Mouse (Mus musculus) C2C12 (cell line): ENCODE results near the gene Myom1. TPM values are rescaled to one million over a fixed set of nuclear protein-coding genes. Genes with fewer than 3 reads are reported as not detected.

ENCODE experiments used
- H3K27me3 ChIP-seq: one replicate; pipeline ENCODE4 v1.6.1; 2011; ENCODE audit not compliant: control insufficient read depth, insufficient read depth, insufficient read length
- H3K36me3 ChIP-seq: one replicate; pipeline ENCODE4 v1.6.1; 2011; ENCODE audit not compliant: control insufficient read depth, insufficient read depth
- H3K4me3 ChIP-seq: one replicate; pipeline ENCODE4 v1.5.1; 2011; ENCODE audit warnings: mild to moderate bottlenecking, control low read depth; ENCODE audit not compliant: poor library complexity, insufficient read depth, severe bottlenecking
- H3K79me2 ChIP-seq: one replicate; pipeline ENCODE4 v1.6.1; 2011; ENCODE audit not compliant: control insufficient read depth, insufficient read depth
- H3K79me3 ChIP-seq: one replicate; pipeline ENCODE4 v1.6.1; 2011; ENCODE audit warnings: low read depth, control low read depth
- H3ac ChIP-seq: one replicate; pipeline ENCODE3; 2011; ENCODE audit warnings: low read depth; ENCODE audit not compliant: control insufficient read depth, insufficient read length
- CEBPB ChIP-seq: IDR thresholded peaks from one replicate; pipeline ENCODE4 v1.6.1; 2011; ENCODE audit warnings: low read depth, mild to moderate bottlenecking, control low read depth, moderate library complexity
- CTCF ChIP-seq: IDR thresholded peaks from one replicate; pipeline ENCODE4 v1.5.1; 2011; ENCODE audit not compliant: control insufficient read depth, insufficient read depth, insufficient read length
- FOSL1 ChIP-seq: IDR thresholded peaks from one replicate; pipeline ENCODE4 v1.8.0; 2011; ENCODE audit warnings: mild to moderate bottlenecking, low read length; ENCODE audit not compliant: poor library complexity, insufficient read depth, severe bottlenecking
- MAX ChIP-seq: IDR thresholded peaks from one replicate; pipeline ENCODE4 v1.6.1; 2011; ENCODE audit warnings: mild to moderate bottlenecking, control low read depth
- MYOD1 ChIP-seq: IDR thresholded peaks from one replicate; pipeline ENCODE4 v1.6.1; 2011; ENCODE audit warnings: low read depth; ENCODE audit not compliant: control insufficient read depth, insufficient read length
- MYOG ChIP-seq: IDR thresholded peaks from one replicate; pipeline ENCODE4 v1.6.1; 2011; ENCODE audit not compliant: control insufficient read depth, insufficient read length; ENCODE audit errors: extremely low read depth
- USF1 ChIP-seq: IDR thresholded peaks from one replicate; pipeline ENCODE4 v1.6.1; 2011; ENCODE audit warnings: low read depth, mild to moderate bottlenecking, control low read depth, moderate library complexity
- polyA plus RNA-seq: library from polyadenylated mRNA; unstranded; fragments of >200 nt; fragmentation: generic; extraction: Trizol; gene quantifications from one replicate; pipeline ENCODE4 v1.2.1, GENCODE M21; 2012; ENCODE audit warnings: missing spikeins

The Myom1 gene
- polyA plus RNA-seq, 1 experiment = 0.35 TPM

- Histone ChIP-seq H3ac (no peak overlapping the region), H3K79me2 (no peaks in the 10 kb centered on the region), H3K4me3 (no peak overlapping the region), H3K27me3 (no peaks in the 10 kb centered on the region), H3K36me3 (no peaks in the 10 kb centered on the region), H3K79me3 (no peaks in the 10 kb centered on the region)
- TF ChIP-seq FOSL1 (no peak), MAX (no peak), MYOG (no peak), CTCF (no peak), USF1 (no peak), CEBPB (no peak), MYOD1 (no peak)
Observed at GRCm38 (mm10) chr17:71018616-71019308, 16.3 kb downstream of the Myom1 start.

- no peaks in the 10 kb centered on the region for H3K79me2 ChIP-seq
- H3K27me3 ChIP-seq = no peaks in the 10 kb centered on the region
- H3K36me3 ChIP-seq = no peaks in the 10 kb centered on the region
- H3K79me3 ChIP-seq = no peaks in the 10 kb centered on the region
- H3K4me3 ChIP-seq = no peak overlapping the region
- H3ac ChIP-seq = no peak overlapping the region
- no peak for TF ChIP-seq USF1
- TF ChIP-seq CTCF = no peak
- no peak for TF ChIP-seq MAX
- no peak for TF ChIP-seq MYOG
- TF ChIP-seq CEBPB = no peak
- no peak for TF ChIP-seq FOSL1
- TF ChIP-seq MYOD1 = no peak
Observed at GRCm38 (mm10) chr17:71019309-71019655, 16.8 kb downstream of the Myom1 start.

- Histone ChIP-seq H3ac (no peak overlapping the region), H3K79me2 (no peaks in the 10 kb centered on the region), H3K36me3 (no peaks in the 10 kb centered on the region), H3K79me3 (no peaks in the 10 kb centered on the region), H3K4me3 (no peak overlapping the region), H3K27me3 (no peaks in the 10 kb centered on the region)
- TF ChIP-seq USF1 = no peak
- TF ChIP-seq MAX = no peak
- TF ChIP-seq MYOD1 = no peak
- no peak for TF ChIP-seq FOSL1
- TF ChIP-seq MYOG = no peak
- TF ChIP-seq CTCF = no peak
- no peak for TF ChIP-seq CEBPB
Observed at GRCm38 (mm10) chr17:71019860-71020259, 17.4 kb downstream of the Myom1 start.

- Histone ChIP-seq H3K36me3 (no peaks in the 10 kb centered on the region), H3K79me2 (no peaks in the 10 kb centered on the region), H3ac (no peak overlapping the region), H3K4me3 (no peak overlapping the region), H3K27me3 (no peaks in the 10 kb centered on the region), H3K79me3 (no peaks in the 10 kb centered on the region)
- TF ChIP-seq MAX (no peak), MYOD1 (no peak), MYOG (no peak), CTCF (no peak), FOSL1 (no peak), USF1 (no peak), CEBPB (no peak)
Observed at GRCm38 (mm10) chr17:71022841-71023240, 20.4 kb downstream of the Myom1 start.

- Histone ChIP-seq H3K27me3 (no peaks in the 10 kb centered on the region), H3ac (no peak overlapping the region), H3K79me3 (no peaks in the 10 kb centered on the region), H3K36me3 (no peaks in the 10 kb centered on the region), H3K4me3 (no peak overlapping the region), H3K79me2 (no peaks in the 10 kb centered on the region)
- TF ChIP-seq USF1 (no peak), MYOD1 (no peak), MYOG (no peak)
Observed at GRCm38 (mm10) chr17:71024071-71024470, 21.6 kb downstream of the Myom1 start.

GRCm38 (mm10) chr17:71025922-71026321, 23.5 kb downstream of the Myom1 start:
- TF ChIP-seq CTCF = no peak
- TF ChIP-seq MAX = no peak
- TF ChIP-seq FOSL1 = no peak
- TF ChIP-seq MYOD1 = no peak
- TF ChIP-seq USF1 = no peak
- TF ChIP-seq MYOG = no peak
- TF ChIP-seq CEBPB = no peak
- H3K27me3 ChIP-seq = no peaks in the 10 kb centered on the region
- no peaks in the 10 kb centered on the region for H3K36me3 ChIP-seq
- H3K79me2 ChIP-seq = no peaks in the 10 kb centered on the region
- H3ac ChIP-seq = no peak overlapping the region
- no peak overlapping the region for H3K4me3 ChIP-seq
- H3K79me3 ChIP-seq = no peaks in the 10 kb centered on the region
